Mouse (Mus musculus) kidney, adult 8-10 months (tissue): ENCODE measurements around the gene Stra8.

Experiments used
- DNase-seq, 2 experiments: peaks; one replicate each; pipeline ENCODE4 v3.0.0; 2022

The Stra8 gene

GRCm38 (mm10) chr6:34919956-34920355, at the start of gene Stra8:
TSS of gene Stra8 (plus strand) at chr6:34920163.
- no peak for DNase-seq

DNA sequence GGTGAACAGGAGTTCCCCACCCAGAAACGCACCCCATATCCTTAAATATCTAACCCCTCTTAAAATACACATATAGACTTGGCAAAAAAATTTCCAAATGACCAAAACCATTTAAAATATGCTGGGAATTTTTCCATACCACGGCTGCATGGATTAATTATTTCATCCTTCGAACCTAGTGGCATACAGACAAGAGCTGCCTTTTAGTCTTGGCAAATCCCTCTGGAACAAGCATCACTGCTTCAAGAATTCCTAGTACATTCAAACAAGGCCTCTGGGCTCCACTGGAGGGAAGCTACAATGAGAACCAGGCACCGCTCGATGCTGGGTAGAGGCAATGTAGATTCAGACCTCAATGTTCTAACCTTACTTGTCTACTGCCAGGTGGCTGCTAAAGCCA, 49.2 kb upstream of the Stra8 start:
- no peak for DNase-seq

GRCm38 (mm10) chr6:34871929-34872328, 48.0 kb upstream of the Stra8 start:
- no peak for DNase-seq

- DNase-seq, result no peak
These were observed 47.1 kb upstream of the Stra8 start for GRCm38 (mm10) chr6:34872871-34873270.

- DNase-seq, result peak; percentile 67 to 74
These were observed 45.7 kb upstream of the Stra8 start for GRCm38 (mm10) chr6:34874101-34874921.

DNA sequence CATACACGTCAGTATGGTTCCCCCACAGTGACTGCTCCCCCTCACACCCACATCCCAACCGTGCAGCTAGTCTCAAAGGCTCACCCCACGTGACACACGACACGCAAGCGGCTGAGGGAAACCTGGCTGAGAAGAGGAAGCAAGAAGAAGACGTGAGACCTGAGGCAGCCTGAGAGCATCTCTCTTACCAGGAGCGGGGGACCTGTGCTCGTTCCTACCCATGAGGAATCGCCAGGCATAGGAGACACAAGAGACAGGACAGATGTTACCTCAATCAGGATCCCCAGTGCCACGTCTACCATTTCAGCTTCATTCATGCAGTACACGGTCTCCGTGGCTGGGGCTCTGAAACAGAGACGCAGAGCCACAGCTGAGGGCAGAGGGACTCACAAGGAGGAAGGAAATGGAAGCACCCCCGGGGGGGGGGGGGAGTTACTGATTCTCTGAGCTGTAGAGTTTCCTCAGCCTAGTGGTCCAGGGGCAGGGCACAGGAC, 44.6 kb upstream of the Stra8 start:
- no peak for DNase-seq

GRCm38 (mm10) chr6:34875966-34876834, 43.8 kb upstream of the Stra8 start:
- no peak for DNase-seq

DNA sequence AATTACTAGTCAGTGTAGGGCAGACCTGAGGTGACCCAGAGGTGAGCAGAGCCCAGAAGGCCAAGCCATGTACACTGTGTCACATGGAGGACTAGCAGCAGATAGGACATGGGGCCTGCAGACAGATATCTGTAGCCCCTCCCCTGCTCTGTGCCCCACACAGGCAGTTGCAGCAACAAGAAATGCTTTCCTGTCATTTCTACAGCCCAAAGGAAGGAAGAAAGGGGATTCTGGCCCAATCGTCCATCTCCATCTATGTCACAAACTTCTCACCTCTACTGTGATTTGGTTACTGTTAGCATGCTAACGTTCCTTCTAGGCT, 43.2 kb upstream of the Stra8 start:
- no peak for DNase-seq

GRCm38 (mm10) chr6:34877509-34878321, 42.2 kb upstream of the Stra8 start, which contains the start of gene Cyren:
TSS of gene Cyren (minus strand) at chr6:34878060.
- DNase-seq, result peak; percentile 93

GRCm38 (mm10) chr6:34879101-34879740, 40.7 kb upstream of the Stra8 start:
- no peak for DNase-seq

DNA sequence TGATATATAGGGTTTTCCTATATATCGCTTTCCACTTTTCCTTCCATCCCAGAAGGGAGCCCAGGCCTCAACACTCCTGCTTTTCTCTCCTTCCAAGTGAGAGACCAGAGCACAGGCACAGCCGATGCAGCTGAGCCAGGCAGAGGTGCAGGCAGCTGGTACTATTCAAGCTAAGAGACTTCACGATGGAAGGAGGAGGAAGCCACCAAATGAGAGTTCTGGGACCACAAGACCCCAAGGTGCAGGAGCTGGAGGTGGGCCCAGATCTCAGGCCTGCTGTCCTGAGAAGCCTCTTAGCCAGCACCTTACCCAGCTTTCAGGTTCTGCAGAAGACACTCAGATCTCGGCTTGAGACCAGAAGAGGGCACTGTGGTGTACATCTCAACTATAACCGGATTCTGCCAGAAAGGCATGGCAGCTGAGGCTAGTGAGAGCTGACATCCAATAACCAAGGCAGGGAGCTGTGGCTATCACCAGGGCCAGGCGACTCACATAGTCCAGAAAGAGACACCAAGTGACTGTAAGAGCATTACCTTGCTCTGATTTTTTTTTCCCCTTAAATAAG, 40.0 kb upstream of the Stra8 start:
- DNase-seq, result peak; percentile 52 to 77

DNA sequence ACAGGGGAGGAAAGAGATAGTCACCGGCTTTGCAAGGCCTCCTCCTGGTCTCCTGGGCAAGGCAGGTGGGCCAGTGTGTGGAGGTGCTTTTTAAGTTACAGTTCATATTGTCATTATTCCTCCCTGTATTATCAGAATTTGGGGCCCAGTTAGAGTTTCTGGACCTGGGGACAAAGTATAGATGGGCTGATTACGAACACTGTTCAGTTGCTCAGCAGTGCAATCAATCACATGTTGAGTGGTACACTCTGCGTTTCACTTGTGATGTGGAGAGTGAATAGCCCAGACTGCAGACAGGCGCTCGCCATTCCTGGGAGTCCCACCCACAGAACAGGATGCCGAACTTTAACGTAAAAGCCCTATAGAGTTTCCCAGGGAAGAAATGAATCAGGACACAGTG, 35.2 kb upstream of the Stra8 start:
- DNase-seq, result no peak

GRCm38 (mm10) chr6:34887131-34887850, 32.7 kb upstream of the Stra8 start:
- DNase-seq, result no peak

DNA sequence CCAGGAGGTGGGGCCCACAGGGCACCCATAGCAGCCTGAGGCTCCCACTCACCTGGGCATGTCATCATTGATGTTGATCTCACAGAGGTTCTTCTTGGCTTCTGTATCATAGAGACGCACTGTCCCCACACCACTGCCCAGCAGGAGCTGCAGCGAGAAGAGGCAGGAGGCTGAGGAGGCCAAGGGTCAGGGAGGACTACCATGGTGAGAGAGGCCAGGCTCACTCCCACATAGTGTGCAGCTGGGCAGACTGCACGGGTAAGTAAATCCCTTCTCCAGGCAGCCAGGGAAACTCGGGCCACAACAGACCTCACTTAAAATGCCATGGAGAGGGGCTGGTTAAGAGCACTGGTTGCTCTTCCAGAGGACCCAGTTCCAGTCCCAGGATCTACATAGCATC, 30.8 kb upstream of the Stra8 start:
- DNase-seq, result no peak

GRCm38 (mm10) chr6:34895569-34895968, 24.4 kb upstream of the Stra8 start:
- DNase-seq, result no peak

DNA sequence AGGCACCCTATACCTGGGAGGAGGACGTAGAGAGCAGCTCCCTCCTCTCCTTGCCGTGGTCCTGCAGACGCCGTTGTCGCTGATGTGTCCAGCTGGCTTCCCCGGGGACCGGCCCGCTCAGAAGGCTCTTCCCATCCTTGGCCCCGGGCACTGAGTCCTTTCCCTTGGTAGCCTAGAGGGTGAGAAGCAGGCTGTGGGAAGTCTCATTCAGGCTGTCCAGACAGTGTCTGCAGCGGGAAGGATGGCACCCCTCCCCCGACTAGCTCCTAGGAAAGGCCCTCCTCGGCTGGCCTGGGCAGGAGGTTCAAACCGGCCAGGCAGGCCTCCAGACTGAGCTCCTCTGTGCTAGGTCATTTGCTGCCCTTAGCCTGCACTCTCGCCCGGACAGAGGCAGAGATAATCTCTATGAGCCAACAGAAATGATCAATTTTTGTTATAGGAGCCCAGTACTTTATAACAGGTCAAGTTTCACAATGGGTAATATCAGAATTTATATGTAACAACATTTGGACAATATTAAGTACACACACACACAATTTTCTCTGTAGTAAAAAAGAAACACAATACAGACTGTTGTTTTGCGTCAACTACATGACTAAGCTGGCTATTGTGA, 23.7 kb upstream of the Stra8 start:
- DNase-seq, result no peak

- peak; percentile 75 to 82 for DNase-seq
These were observed 20.8 kb upstream of the Stra8 start for GRCm38 (mm10) chr6:34899127-34899526.

- DNase-seq, result no peak
These were observed 19.0 kb upstream of the Stra8 start for GRCm38 (mm10) chr6:34900990-34901389.

GRCm38 (mm10) chr6:34901911-34902444, 18.0 kb upstream of the Stra8 start:
- DNase-seq, result no peak

GRCm38 (mm10) chr6:34902578-34902977, 17.4 kb upstream of the Stra8 start:
- DNase-seq, result no peak

DNA sequence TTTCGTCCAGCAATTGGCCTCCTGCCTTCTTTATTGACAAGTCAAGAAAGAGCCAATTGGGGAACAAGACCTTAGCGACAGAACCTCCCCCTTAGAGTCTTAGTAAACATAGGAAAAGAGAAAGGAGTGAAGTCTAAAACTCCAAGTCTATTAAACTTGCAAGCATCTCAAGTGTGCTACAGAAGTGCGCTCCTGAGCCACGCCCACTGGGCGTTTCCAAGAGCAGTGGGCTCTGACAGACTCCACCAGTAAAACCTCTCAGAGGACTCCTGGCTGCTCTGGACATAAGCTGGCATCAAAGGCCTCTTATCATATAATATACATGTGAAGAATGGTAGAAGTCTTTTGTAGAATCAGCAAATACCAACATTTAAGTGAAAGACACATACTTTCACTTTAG, 16.5 kb upstream of the Stra8 start:
- no peak for DNase-seq
